Mouse (Mus musculus) hindbrain, embryonic 13.5 days (tissue): ENCODE measurements at regions not wholly inside any gene's neighbourhood (a gene's known extent, or its start where the extent isn't known, plus 50 kb on each side); places are given as distances from the start of the nearest gene placed in this dataset.

Experiments used
- ATAC-seq: fragments of 200-750 bp; cut with Nextera tagmentation; 2 replicates; pipeline ENCODE4 v1.8.0; 2017; ENCODE audit warnings: moderate TSS enrichment; ENCODE audit not compliant: low FRiP score
- H3K27ac ChIP-seq: fragments of 300-500 bp; sonication (generic); 2 replicates; pipeline ENCODE4 v1.5.1; 2015; ENCODE audit warnings: inconsistent platforms, mild to moderate bottlenecking, moderate library complexity
- H3K27me3 ChIP-seq: fragments of 300-500 bp; sonication (generic); 2 replicates; pipeline ENCODE4 v1.6.1; 2015; ENCODE audit warnings: mild to moderate bottlenecking, inconsistent platforms
- H3K36me3 ChIP-seq: fragments of 300-500 bp; sonication (generic); 2 replicates; pipeline ENCODE4 v1.6.1; 2015; ENCODE audit warnings: mild to moderate bottlenecking, inconsistent platforms
- H3K4me1 ChIP-seq: fragments of 300-500 bp; sonication (generic); replicated peaks from 2 replicates; pipeline ENCODE4 v1.6.1; 2015; ENCODE audit warnings: inconsistent platforms
- H3K4me2 ChIP-seq: fragments of 300-500 bp; sonication (generic); 2 replicates; pipeline ENCODE4 v1.6.1; 2015; ENCODE audit warnings: inconsistent platforms, mild to moderate bottlenecking, moderate library complexity
- H3K4me3 ChIP-seq: fragments of 300-500 bp; sonication (generic); 2 replicates; pipeline ENCODE4 v1.5.1; 2015; ENCODE audit warnings: mild to moderate bottlenecking, inconsistent platforms
- H3K9ac ChIP-seq: fragments of 300-500 bp; sonication (generic); 2 replicates; pipeline ENCODE4 v1.6.1; 2015; ENCODE audit warnings: mild to moderate bottlenecking, inconsistent platforms
- H3K9me3 ChIP-seq: fragments of 300-500 bp; sonication (generic); 2 replicates; pipeline ENCODE4 v1.6.1; 2016; ENCODE audit warnings: inconsistent platforms
- WGBS: fragments of 180-500 bp; shearing (Covaris S2); methylation state at CpG from one replicate; pipeline ENCODE4 v1.1.7; 2015; 5-methylcytosine and 5-hydroxymethylcytosine counted together

DNA sequence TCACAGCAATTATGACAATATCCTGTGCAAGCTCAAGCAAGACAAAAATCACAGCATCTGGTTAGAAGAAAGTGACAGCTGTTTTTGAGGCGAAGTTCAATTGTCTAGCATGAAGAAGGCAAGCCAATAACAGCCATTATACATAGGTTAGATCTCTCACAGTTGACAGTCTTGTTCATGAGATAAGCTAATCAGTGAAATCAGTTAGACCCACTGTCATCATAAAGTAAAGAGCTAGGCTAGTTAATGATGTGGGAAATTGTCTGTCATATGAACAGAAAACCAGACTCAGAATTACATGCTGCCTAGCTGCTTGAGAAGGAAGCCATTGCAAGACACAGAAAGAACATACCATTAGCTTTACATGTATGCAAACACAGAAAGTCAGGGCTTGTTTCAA is 470.2 kb upstream of the 5930422O12Rik start:
- H3K4me2 ChIP-seq, result no peak overlapping the region
- no peaks in the 10 kb centered on the region for H3K36me3 ChIP-seq
- WGBS, result 77% methylated on average over 1 of the region's 1 CpGs
- no peak overlapping the region for H3K9ac ChIP-seq
- 0 out of 2 replicates have a peak, but pooled peaks cover 4% of the 10 kb centered on the region for H3K9me3 ChIP-seq
- no peak overlapping the region for H3K27ac ChIP-seq
- no peaks in the 10 kb centered on the region for H3K4me1 ChIP-seq
- H3K4me3 ChIP-seq, result no peak overlapping the region
- H3K27me3 ChIP-seq, result no peaks in the 10 kb centered on the region
- no peak for ATAC-seq

DNA sequence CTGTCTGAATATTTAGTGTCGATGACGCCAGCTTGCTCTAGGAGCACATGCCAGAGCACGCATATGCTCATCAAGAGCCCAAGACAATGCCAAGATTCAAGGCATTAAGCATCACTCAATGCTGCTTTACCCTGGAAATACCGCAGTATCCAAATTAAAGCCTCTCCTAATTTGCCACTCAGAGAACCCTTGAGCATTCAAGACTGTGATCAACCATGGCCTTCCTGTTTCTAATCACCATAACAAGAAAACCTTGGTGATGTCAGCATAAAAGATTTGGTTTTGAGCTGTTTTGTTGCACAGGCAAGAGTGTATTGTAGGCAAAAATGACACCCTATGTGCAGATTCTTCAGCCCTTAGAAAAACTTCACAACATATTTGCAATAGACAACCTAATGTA is 469.7 kb upstream of the 5930422O12Rik start:
- H3K36me3 ChIP-seq, result no peaks in the 10 kb centered on the region
- H3K4me1 ChIP-seq, result no peaks in the 10 kb centered on the region
- H3K27ac ChIP-seq, result no peak overlapping the region
- 0 out of 2 replicates have a peak, but pooled peaks cover 4% of the 10 kb centered on the region for H3K9me3 ChIP-seq
- no peak overlapping the region for H3K4me2 ChIP-seq
- ATAC-seq, result peak; percentile 57; the same call in 1 of the 2 replicates
- 79% methylated on average over 4 of the region's 4 CpGs for WGBS
- no peak overlapping the region for H3K9ac ChIP-seq
- H3K4me3 ChIP-seq, result no peak overlapping the region
- H3K27me3 ChIP-seq, result no peaks in the 10 kb centered on the region

DNA sequence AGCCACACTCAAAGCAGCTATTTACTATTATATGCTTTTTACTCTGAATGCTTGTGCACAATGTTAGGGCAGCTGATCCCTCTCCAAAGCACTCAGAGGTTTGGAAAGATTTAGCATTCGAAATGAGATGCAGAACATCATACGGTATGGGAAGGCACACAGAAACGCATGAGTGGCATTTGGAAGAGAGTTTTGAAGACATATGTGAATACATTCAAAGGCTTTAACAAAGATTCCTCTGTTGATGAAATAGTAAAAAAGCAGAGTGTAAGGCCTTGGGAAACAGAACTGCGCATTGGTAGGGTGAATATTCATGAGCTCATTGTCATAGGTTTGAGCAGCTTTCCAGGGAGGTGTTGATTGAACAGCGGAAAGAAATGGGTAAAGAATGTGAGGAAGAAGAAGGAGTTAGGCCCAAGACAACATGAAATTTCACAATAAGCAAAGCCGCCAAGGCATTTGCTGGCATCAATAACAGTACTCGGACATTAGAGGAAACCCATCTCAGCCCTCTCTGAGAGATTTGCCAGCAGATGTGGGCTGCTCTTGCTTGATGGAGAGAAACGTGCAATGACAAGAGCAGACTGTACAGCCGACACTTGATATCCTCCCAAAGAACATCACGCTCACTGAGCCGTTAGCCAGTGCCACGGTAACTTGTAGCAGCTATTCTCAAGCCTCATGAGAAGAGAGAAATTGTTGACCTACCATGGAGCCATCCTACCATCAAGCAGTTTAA is 469.0 kb upstream of the 5930422O12Rik start:
- Histone ChIP-seq H3K27me3 (no peaks in the 10 kb centered on the region), H3K4me3 (no peak overlapping the region), H3K9ac (no peak overlapping the region), H3K4me2 (no peak overlapping the region), H3K27ac (no peak overlapping the region), H3K4me1 (no peaks in the 10 kb centered on the region), H3K36me3 (no peaks in the 10 kb centered on the region), H3K9me3 (0 out of 2 replicates have a peak, but pooled peaks cover 4% of the 10 kb centered on the region)
- 67% methylated on average over 12 of the region's 12 CpGs for WGBS
- peak; percentile 73; the same call in 1 of the 2 replicates for ATAC-seq

DNA sequence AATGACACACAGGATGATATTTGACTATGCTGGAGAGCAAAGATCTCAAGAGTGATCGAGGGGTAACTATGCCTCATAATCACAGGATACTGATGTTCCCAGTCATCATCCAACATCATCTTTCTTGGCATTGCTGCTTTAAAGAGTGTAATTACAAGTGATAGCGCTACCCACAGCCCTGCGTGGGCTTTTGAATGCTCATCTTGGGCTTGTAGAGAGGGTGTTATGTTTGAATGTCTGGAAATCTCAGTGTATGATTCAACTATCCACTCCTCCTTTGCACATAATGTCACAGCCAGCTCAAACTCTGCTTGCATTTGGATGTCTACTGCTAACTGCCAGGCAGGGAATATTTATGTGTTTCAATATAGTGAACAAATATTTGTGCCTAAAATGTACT is 438.3 kb upstream of the 5930422O12Rik start:
- H3K27ac ChIP-seq, result no peak overlapping the region
- WGBS, result 88% methylated on average over 3 of the region's 3 CpGs
- no peaks in the 10 kb centered on the region for H3K36me3 ChIP-seq

DNA sequence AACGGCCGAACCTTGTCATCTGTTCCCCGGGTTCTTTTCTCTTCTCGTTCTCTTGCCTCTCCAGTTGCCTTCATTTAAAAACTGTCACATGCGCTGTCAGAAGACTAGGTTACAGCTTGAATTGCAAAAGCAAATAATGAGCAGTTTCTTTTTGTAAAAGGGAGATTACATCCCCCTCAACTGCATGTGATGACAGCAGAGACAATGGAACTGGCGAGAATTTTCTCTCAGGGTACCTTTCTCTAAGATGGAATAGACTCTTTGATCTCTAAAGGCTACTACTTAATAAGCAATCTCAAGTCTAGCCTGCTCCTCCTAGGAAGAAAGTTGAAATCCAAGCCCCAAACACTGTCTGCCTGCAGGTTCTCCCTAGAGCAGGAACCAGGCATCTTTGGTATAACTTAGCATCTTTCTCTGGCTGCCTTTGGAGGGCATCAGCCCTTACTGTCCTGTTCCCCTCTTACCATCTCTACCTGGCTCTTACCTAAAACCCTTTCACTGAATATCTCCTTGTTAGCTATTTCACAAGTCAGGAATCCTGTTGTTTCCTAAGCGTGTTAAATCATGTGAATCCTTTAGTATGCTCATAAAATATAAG is 424.4 kb upstream of the 5930422O12Rik start:
- no peaks in the 10 kb centered on the region for H3K36me3 ChIP-seq
- no peaks in the 10 kb centered on the region for H3K9me3 ChIP-seq
- H3K4me3 ChIP-seq, result no peak overlapping the region
- no peaks in the 10 kb centered on the region for H3K27me3 ChIP-seq
- peak; percentile 7; the same call in 1 of the 2 replicates for ATAC-seq
- H3K4me2 ChIP-seq, result no peak overlapping the region
- H3K4me1 ChIP-seq, result peaks cover 11% of the 10 kb centered on the region; the same call in 1 of the 2 replicates
- WGBS, result 55% methylated on average over 7 of the region's 7 CpGs
- H3K9ac ChIP-seq, result no peak overlapping the region
- no peak overlapping the region for H3K27ac ChIP-seq

More for the DNA sequence above, 438.3 kb upstream of the 5930422O12Rik start:
- Histone ChIP-seq H3K4me2 (no peak overlapping the region), H3K9ac (no peak overlapping the region), H3K4me3 (no peak overlapping the region), H3K9me3 (no peaks in the 10 kb centered on the region), H3K4me1 (no peaks in the 10 kb centered on the region), H3K27me3 (no peaks in the 10 kb centered on the region)
- no peak for ATAC-seq

DNA sequence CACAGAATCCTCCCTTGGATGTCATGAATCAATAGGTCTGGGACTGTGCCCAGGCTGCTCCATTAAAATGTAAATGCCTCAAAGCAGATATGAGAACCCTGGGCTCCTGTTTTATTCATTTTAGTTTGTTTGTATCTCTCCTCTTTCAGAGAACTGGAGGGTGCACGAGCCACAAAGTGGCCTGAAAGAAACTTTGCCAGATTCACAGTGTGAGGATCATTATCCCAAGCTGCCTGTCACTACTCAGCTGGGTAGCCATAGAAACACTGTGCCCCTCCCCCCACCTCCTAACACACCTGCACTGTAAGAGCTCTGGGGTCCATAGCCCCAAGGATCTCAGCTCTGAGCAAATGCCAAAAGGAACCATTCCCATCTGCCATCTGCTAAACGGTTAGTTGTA is 423.9 kb upstream of the 5930422O12Rik start:
- H3K27ac ChIP-seq, result no peak overlapping the region
- ATAC-seq, result peak; percentile 95
- no peaks in the 10 kb centered on the region for H3K36me3 ChIP-seq
- H3K4me3 ChIP-seq, result no peak overlapping the region
- no peak overlapping the region for H3K4me2 ChIP-seq
- 21% methylated on average over 2 of the region's 2 CpGs for whole genome bisulfite sequencing
- H3K4me1 ChIP-seq, result peaks cover 11% of the 10 kb centered on the region; the same call in 1 of the 2 replicates
- H3K9me3 ChIP-seq, result no peaks in the 10 kb centered on the region
- no peak overlapping the region for H3K9ac ChIP-seq
- H3K27me3 ChIP-seq, result no peaks in the 10 kb centered on the region

- H3K27ac ChIP-seq, result no peak overlapping the region
- no peak overlapping the region for H3K9ac ChIP-seq
- no peaks in the 10 kb centered on the region for H3K4me1 ChIP-seq
- H3K4me2 ChIP-seq, result no peak overlapping the region
- H3K36me3 ChIP-seq, result no peaks in the 10 kb centered on the region
- no peak overlapping the region for H3K4me3 ChIP-seq
- no peaks in the 10 kb centered on the region for H3K9me3 ChIP-seq
- ATAC-seq, result no peak
- no peaks in the 10 kb centered on the region for H3K27me3 ChIP-seq
Observed at GRCm38 (mm10) chr8:33010106-33010505, 418.4 kb upstream of the 5930422O12Rik start.

GRCm38 (mm10) chr8:33012784-33013183 is 415.7 kb upstream of the 5930422O12Rik start:
- Histone ChIP-seq H3K9ac (no peak overlapping the region), H3K36me3 (no peaks in the 10 kb centered on the region), H3K4me3 (no peak overlapping the region), H3K9me3 (no peaks in the 10 kb centered on the region), H3K4me1 (no peaks in the 10 kb centered on the region), H3K4me2 (no peak overlapping the region), H3K27ac (no peak overlapping the region), H3K27me3 (no peaks in the 10 kb centered on the region)
- WGBS, result 82% methylated on average over 6 of the region's 6 CpGs
- ATAC-seq, result no peak

- H3K36me3 ChIP-seq, result no peaks in the 10 kb centered on the region
- 74% methylated on average over 3 of the region's 3 CpGs for WGBS
- no peaks in the 10 kb centered on the region for H3K27me3 ChIP-seq
- no peaks in the 10 kb centered on the region for H3K9me3 ChIP-seq
- no peaks in the 10 kb centered on the region for H3K4me1 ChIP-seq
- ATAC-seq, result no peak
- H3K4me3 ChIP-seq, result no peak overlapping the region
- no peak overlapping the region for H3K4me2 ChIP-seq
- no peak overlapping the region for H3K9ac ChIP-seq
- H3K27ac ChIP-seq, result no peak overlapping the region
Observed at GRCm38 (mm10) chr8:33015861-33016260, 412.6 kb upstream of the 5930422O12Rik start.

- WGBS, result 61% methylated on average over 4 of the region's 4 CpGs
- no peaks in the 10 kb centered on the region for H3K27me3 ChIP-seq
- ATAC-seq, result no peak
- H3K9ac ChIP-seq, result no peak overlapping the region
- H3K36me3 ChIP-seq, result no peaks in the 10 kb centered on the region
- H3K4me2 ChIP-seq, result no peak overlapping the region
- no peak overlapping the region for H3K27ac ChIP-seq
- H3K4me1 ChIP-seq, result peaks cover 4% of the 10 kb centered on the region; the same call in 1 of the 2 replicates
- H3K4me3 ChIP-seq, result no peak overlapping the region
- H3K9me3 ChIP-seq, result no peaks in the 10 kb centered on the region
Observed at GRCm38 (mm10) chr8:33026973-33027372, 401.5 kb upstream of the 5930422O12Rik start.

DNA sequence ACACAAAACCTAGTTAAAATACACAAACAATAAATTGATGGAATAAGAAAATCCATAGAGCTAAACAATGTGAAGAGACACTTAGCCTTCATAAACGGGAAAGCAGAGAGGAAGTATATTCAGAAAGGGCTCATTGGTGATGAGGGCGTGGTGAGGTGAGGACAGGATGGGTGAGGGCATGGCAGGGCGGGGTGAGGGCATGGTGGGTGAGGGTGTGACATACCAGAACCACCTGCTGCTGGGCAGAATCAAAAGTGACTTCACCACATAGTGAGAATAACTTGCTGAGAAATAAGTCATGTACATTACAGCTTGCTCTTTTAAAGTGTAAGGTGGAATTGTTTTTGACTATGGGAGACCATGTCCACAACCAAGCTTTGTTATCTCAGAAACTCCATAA is 399.1 kb upstream of the 5930422O12Rik start:
- Histone ChIP-seq H3K4me2 (no peak overlapping the region), H3K27ac (no peak overlapping the region), H3K36me3 (no peaks in the 10 kb centered on the region), H3K9ac (no peak overlapping the region), H3K4me3 (no peak overlapping the region), H3K4me1 (peaks cover 4% of the 10 kb centered on the region; the same call in 1 of the 2 replicates), H3K27me3 (no peaks in the 10 kb centered on the region), H3K9me3 (no peaks in the 10 kb centered on the region)
- 77% methylated on average over 3 of the region's 3 CpGs for WGBS
- ATAC-seq, result no peak

- ATAC-seq, result peak; percentile 75
- no peaks in the 10 kb centered on the region for H3K27me3 ChIP-seq
- H3K27ac ChIP-seq, result no peak overlapping the region
- no peaks in the 10 kb centered on the region for H3K4me1 ChIP-seq
- WGBS, result 44% methylated on average over 8 of the region's 8 CpGs
- H3K36me3 ChIP-seq, result no peaks in the 10 kb centered on the region; the same call in 1 of the 2 replicates
- H3K9ac ChIP-seq, result no peak overlapping the region
- peaks cover 11% of the 10 kb centered on the region for H3K9me3 ChIP-seq
- H3K4me3 ChIP-seq, result no peak overlapping the region
- no peak overlapping the region for H3K4me2 ChIP-seq
Observed at GRCm38 (mm10) chr8:33052017-33052416, 376.5 kb upstream of the 5930422O12Rik start.

DNA sequence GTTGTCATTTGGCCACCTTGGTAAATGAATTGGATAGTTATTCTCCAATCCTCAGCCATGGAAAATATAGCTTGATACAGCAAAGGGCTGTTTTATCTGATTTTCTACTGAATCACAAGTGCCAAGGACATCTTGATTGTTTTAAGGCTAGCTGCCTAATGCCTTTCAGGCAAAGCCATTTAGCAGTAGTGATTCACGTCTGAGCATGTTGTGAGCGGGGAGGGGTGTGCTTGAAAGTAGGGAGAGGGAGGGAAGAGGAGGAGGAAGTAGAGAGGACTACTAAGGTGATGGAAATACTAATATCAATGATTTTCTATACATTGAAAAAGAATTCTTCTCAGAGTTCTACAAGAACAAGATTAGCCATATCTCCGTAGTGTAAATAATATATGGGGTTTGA is 362.9 kb upstream of the 5930422O12Rik start:
- no peak overlapping the region for H3K4me2 ChIP-seq
- WGBS, result 86% methylated on average over 3 of the region's 3 CpGs
- H3K4me3 ChIP-seq, result no peak overlapping the region
- no peaks in the 10 kb centered on the region for H3K36me3 ChIP-seq
- H3K9ac ChIP-seq, result no peak overlapping the region
- H3K27me3 ChIP-seq, result no peaks in the 10 kb centered on the region
- no peaks in the 10 kb centered on the region for H3K9me3 ChIP-seq
- no peak overlapping the region for H3K27ac ChIP-seq
- no peak for ATAC-seq
- no peaks in the 10 kb centered on the region for H3K4me1 ChIP-seq
